Mouse (Mus musculus) limb, embryonic 10.5 days (tissue): ENCODE data around the gene Syne2. TPM values are rescaled to one million over a fixed set of nuclear protein-coding genes. Genes with fewer than 3 reads are reported as not detected.

Experiments
- DNase-seq: peaks from one replicate; pipeline ENCODE4 v3.0.0-alpha.2; 2017; ENCODE audit warnings: low spot score
- H3K27ac ChIP-seq: fragments of 300-500 bp; sonication (generic); 2 replicates; pipeline ENCODE4 v1.5.1; 2016; ENCODE audit warnings: mild to moderate bottlenecking
- H3K27me3 ChIP-seq: fragments of 300-500 bp; sonication (generic); 2 replicates; pipeline ENCODE4 v1.6.1; 2016; ENCODE audit warnings: low read depth, mild to moderate bottlenecking; ENCODE audit not compliant: poor library complexity, severe bottlenecking
- H3K36me3 ChIP-seq: fragments of 300-500 bp; sonication (generic); 2 replicates; pipeline ENCODE4 v1.6.1; 2016; ENCODE audit warnings: mild to moderate bottlenecking, moderate library complexity
- H3K4me1 ChIP-seq: fragments of 300-500 bp; sonication (generic); 2 replicates; pipeline ENCODE4 v1.6.1; 2016
- H3K4me3 ChIP-seq: fragments of 300-500 bp; sonication (generic); 2 replicates; pipeline ENCODE4 v1.5.1; 2016; ENCODE audit warnings: mild to moderate bottlenecking, moderate library complexity
- H3K9me3 ChIP-seq: fragments of 300-500 bp; sonication (generic); replicated peaks from 2 replicates; pipeline ENCODE4 v1.6.1; 2016; ENCODE audit warnings: mild to moderate bottlenecking
- WGBS: fragments of 180-500 bp; shearing (Covaris S2); methylation state at CpG from one replicate; pipeline ENCODE4 v1.1.7; 2016; 5-methylcytosine and 5-hydroxymethylcytosine counted together
- polyA plus RNA-seq: library from polyadenylated mRNA; unstranded; fragments of >200 nt; fragmentation: Nextera tagmentation; extraction: Ambion mirVana; gene quantifications from 2 replicates; pipeline ENCODE4 v1.2.1, GENCODE M21; 2016

Syne2 gene
- polyA plus RNA-seq, 1 experiment from 2014 or later: 113 TPM

GRCm38 (mm10) chr12:76004697-76005249 lies 186.8 kb downstream of the Syne2 start:
- H3K9me3 ChIP-seq: no peaks in the 10 kb centered on the region
- no peak overlapping the region for H3K27ac ChIP-seq
- WGBS: 55% methylated on average over 9 of the region's 9 CpGs
- H3K4me1 ChIP-seq: no peaks in the 10 kb centered on the region
- H3K4me3 ChIP-seq: no peak overlapping the region
- peak; percentile 37 for DNase-seq
- no peaks in the 10 kb centered on the region for H3K27me3 ChIP-seq
- H3K36me3 ChIP-seq: peaks cover 91% of the 10 kb centered on the region

- peaks cover 74% of the 10 kb centered on the region for H3K36me3 ChIP-seq
- no peak overlapping the region for H3K27ac ChIP-seq
- H3K27me3 ChIP-seq: no peaks in the 10 kb centered on the region
- no peaks in the 10 kb centered on the region for H3K9me3 ChIP-seq
- no peak for DNase-seq
- WGBS: 84% methylated on average over 6 of the region's 6 CpGs
- no peaks in the 10 kb centered on the region for H3K4me1 ChIP-seq
- no peak overlapping the region for H3K4me3 ChIP-seq
Measured at GRCm38 (mm10) chr12:76008991-76009390, 191.1 kb downstream of the Syne2 start.

DNA sequence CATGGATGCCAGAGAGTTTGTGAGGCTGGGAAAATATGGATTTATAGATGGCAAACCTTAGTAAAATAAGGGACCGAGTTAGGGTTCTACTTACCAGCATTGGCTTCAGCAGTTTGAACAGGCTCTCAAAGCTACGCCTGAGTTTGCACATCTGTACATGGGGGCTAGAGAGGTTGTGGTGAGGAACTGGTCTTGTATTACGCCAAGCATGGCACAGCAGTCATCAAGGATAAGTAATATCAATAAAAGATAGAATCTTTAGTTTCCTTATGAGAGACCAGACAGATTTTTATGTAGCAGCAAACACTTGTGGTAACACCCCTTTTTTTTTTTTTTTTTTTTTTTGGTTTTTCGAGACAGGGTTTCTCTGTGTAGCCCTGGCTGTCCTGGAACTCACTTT lies 194.9 kb downstream of the Syne2 start:
- H3K27me3 ChIP-seq: no peaks in the 10 kb centered on the region
- 95% methylated on average over 3 of the region's 4 CpGs for WGBS
- H3K4me1 ChIP-seq: no peaks in the 10 kb centered on the region
- peaks cover 67% of the 10 kb centered on the region for H3K36me3 ChIP-seq
- no peak overlapping the region for H3K27ac ChIP-seq
- no peaks in the 10 kb centered on the region for H3K9me3 ChIP-seq
- DNase-seq: no peak
- H3K4me3 ChIP-seq: no peak overlapping the region

- Histone ChIP-seq H3K4me1 (no peaks in the 10 kb centered on the region), H3K27ac (no peak overlapping the region), H3K36me3 (peaks cover 67% of the 10 kb centered on the region), H3K4me3 (no peak overlapping the region), H3K27me3 (no peaks in the 10 kb centered on the region), H3K9me3 (no peaks in the 10 kb centered on the region)
- DNase-seq: no peak
- 78% methylated on average over 4 of the region's 4 CpGs for WGBS
Measured at GRCm38 (mm10) chr12:76013480-76013879, 195.5 kb downstream of the Syne2 start.

DNA sequence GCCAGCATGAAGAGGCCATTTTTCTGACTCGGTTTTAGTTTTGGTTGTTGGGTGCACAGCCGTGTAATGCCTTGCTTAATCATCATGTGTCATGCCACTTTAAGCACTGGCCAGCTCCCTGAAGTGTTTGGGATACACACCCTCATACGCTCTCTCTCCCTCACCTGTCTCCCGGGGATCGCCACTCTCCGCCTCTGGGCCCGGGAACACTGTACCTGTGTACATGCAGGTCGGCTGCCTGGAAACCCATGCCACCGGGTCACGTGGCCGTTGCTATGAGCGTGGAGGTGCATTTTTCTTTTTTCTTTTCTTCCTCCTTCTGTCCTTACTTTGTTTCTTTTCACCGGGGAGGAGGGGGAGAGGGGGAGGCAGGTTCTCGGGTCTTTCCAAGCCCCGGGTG lies 197.1 kb downstream of the Syne2 start:
- H3K4me3 ChIP-seq: no peak overlapping the region
- no peaks in the 10 kb centered on the region for H3K9me3 ChIP-seq
- peaks cover 67% of the 10 kb centered on the region for H3K36me3 ChIP-seq
- WGBS: 89% methylated on average over 14 of the region's 15 CpGs
- H3K4me1 ChIP-seq: no peaks in the 10 kb centered on the region
- H3K27ac ChIP-seq: no peak overlapping the region
- no peaks in the 10 kb centered on the region for H3K27me3 ChIP-seq
- no peak for DNase-seq

- Histone ChIP-seq H3K27me3 (no peaks in the 10 kb centered on the region), H3K9me3 (no peaks in the 10 kb centered on the region), H3K4me3 (no peak overlapping the region), H3K36me3 (peaks cover 67% of the 10 kb centered on the region), H3K4me1 (no peaks in the 10 kb centered on the region), H3K27ac (no peak overlapping the region)
- 94% methylated on average over 11 of the region's 11 CpGs for whole genome bisulfite sequencing
- DNase-seq: no peak
Measured at GRCm38 (mm10) chr12:76015489-76015888, 197.6 kb downstream of the Syne2 start.

GRCm38 (mm10) chr12:76016123-76017101 lies 198.5 kb downstream of the Syne2 start:
- no peak overlapping the region for H3K27ac ChIP-seq
- H3K4me1 ChIP-seq: no peaks in the 10 kb centered on the region
- 83% methylated on average over 14 of the region's 14 CpGs for WGBS
- DNase-seq: peak; percentile 86
- H3K36me3 ChIP-seq: peaks cover 68% of the 10 kb centered on the region
- no peaks in the 10 kb centered on the region for H3K9me3 ChIP-seq
- H3K27me3 ChIP-seq: no peaks in the 10 kb centered on the region
- H3K4me3 ChIP-seq: no peak overlapping the region

DNA sequence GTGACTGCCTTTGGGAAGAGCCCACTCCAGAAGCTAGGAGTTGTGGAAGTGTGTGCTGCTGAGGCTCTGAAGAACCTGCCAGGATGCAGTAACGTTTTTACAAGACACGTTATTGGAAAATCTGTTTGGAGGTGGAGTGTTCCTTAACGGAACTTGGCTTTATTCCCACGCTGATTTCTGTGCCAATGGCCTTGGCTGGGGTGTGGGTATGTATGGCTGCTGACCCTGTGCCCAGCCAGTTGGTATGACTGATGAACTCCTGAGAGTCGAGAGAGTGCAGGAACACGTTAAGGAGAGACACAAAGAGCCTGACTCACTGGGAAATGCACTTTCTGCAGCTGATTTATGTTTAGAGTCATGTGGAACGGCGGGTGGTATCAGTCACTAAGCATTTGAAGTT lies 200.7 kb downstream of the Syne2 start:
- Histone ChIP-seq H3K27me3 (no peaks in the 10 kb centered on the region), H3K36me3 (peaks cover 82% of the 10 kb centered on the region), H3K4me1 (no peaks in the 10 kb centered on the region), H3K9me3 (no peaks in the 10 kb centered on the region), H3K4me3 (no peak overlapping the region), H3K27ac (no peak overlapping the region)
- 69% methylated on average over 8 of the region's 8 CpGs for WGBS
- DNase-seq: no peak

- WGBS: 87% methylated on average over 8 of the region's 8 CpGs
- H3K27me3 ChIP-seq: no peaks in the 10 kb centered on the region
- no peaks in the 10 kb centered on the region for H3K4me1 ChIP-seq
- H3K36me3 ChIP-seq: peaks cover 89% of the 10 kb centered on the region
- no peaks in the 10 kb centered on the region for H3K9me3 ChIP-seq
- H3K27ac ChIP-seq: no peak overlapping the region
- no peak overlapping the region for H3K4me3 ChIP-seq
- DNase-seq: no peak
Measured at GRCm38 (mm10) chr12:76042301-76042700, 224.4 kb downstream of the Syne2 start.

DNA sequence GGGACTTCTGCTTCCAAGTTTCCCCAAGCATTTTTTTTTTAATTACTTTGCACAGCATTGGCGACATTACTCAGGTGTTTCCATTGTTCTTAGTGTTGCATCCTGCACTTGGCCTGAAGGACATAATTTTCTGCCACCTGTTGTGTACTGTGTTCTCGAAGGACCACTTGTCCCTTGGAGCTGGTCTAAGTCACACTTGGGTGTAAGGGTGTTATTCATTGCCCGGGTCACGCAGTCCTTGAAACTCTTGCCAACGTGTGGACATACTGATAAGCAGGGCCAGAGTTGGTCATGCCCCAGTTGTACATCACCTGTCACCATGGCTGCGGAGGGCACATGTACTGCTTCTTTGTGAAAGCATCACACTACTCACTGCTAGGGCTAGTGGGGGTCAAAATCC lies 228.6 kb downstream of the Syne2 start:
- Histone ChIP-seq H3K4me3 (no peak overlapping the region), H3K27me3 (no peaks in the 10 kb centered on the region), H3K9me3 (no peaks in the 10 kb centered on the region), H3K4me1 (no peaks in the 10 kb centered on the region), H3K36me3 (peaks cover 87% of the 10 kb centered on the region), H3K27ac (no peak overlapping the region)
- DNase-seq: no peak
- 91% methylated on average over 6 of the region's 6 CpGs for WGBS

GRCm38 (mm10) chr12:76047921-76048320 lies 230.0 kb downstream of the Syne2 start:
- DNase-seq: no peak
- no peaks in the 10 kb centered on the region for H3K27me3 ChIP-seq
- H3K27ac ChIP-seq: no peak overlapping the region
- WGBS: 81% methylated on average over 3 of the region's 3 CpGs
- no peak overlapping the region for H3K4me3 ChIP-seq
- no peaks in the 10 kb centered on the region for H3K9me3 ChIP-seq
- H3K4me1 ChIP-seq: no peaks in the 10 kb centered on the region
- H3K36me3 ChIP-seq: peaks cover 87% of the 10 kb centered on the region

DNA sequence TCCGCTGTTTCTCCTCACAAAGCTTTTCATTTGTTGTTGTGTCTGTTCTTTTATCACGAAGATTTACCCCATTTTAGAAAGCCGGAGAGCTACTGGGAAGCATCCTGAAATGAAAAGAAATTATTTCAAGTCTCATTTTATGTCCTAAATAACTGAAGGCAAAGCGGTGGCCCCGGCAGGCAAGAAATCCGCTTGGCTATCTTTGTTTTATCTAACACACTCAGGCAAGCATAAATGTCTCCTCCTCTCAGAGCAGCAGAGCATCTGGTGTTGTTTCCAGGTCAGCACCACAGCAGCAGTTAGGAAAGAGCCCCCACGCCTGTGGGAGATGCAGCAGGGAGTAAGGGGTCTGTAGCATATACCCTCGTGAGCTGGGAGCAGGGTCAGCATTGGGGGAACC lies 230.7 kb downstream of the Syne2 start:
- Histone ChIP-seq H3K27ac (no peak overlapping the region), H3K36me3 (peaks cover 87% of the 10 kb centered on the region), H3K4me3 (no peak overlapping the region), H3K9me3 (no peaks in the 10 kb centered on the region), H3K27me3 (no peaks in the 10 kb centered on the region), H3K4me1 (no peaks in the 10 kb centered on the region)
- no peak for DNase-seq
- 90% methylated on average over 8 of the region's 8 CpGs for WGBS

DNA sequence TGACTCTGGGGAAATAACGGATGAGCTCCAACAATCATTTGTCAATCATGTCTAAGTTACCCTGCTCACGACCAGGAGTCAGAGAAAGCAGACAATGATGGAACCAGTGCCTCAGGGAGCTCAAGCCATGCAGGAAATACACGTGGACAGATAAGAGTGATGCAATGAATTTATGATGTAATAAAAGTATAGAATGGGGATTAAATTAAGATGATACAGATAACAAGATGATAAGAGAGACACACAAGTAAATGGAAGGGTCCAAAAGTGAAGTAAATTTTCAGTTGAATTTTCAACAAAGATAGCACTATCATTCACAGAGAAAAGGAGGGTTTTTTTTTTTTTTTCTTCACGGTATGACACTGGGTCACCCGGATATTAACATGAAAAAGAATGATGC lies 231.4 kb downstream of the Syne2 start:
- 80% methylated on average over 5 of the region's 5 CpGs for WGBS
- H3K27ac ChIP-seq: no peak overlapping the region
- H3K27me3 ChIP-seq: no peaks in the 10 kb centered on the region
- no peaks in the 10 kb centered on the region for H3K9me3 ChIP-seq
- peaks cover 85% of the 10 kb centered on the region for H3K36me3 ChIP-seq
- no peaks in the 10 kb centered on the region for H3K4me1 ChIP-seq
- DNase-seq: no peak
- H3K4me3 ChIP-seq: no peak overlapping the region
